In the genomic region with DNA sequence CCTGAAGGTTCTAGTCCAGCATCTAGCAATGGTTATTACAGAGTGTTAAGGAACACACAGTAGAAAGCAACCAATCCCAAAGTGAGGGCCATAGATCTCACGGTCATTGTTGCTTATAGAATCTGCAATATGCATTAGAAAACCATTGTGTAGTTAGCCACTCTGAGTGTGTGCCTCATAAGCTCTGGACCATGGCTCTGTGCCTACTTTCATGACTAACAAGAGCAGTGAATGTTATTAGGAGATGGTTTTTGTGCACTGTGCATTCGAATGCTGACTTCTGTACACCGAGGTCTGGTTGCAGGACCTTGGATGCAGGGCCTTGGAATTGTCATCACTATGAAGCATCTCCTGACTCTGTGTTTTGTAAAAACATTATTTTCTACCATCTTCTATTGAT, we compare ENCODE assay signal across 16 mouse cellular contexts.
"Had no signal": no experiment of that assay in that cellular context is flagged by ENCODE, and none has a peak within 500 bp of the region (broad histone marks: within the 10 kb centered on the region; RNA-seq: fewer than 3 reads in every experiment).

No protein-coding gene starts in this region.

- DNase-seq: retina, postnatal 1 day; right cerebral cortex, adult 18-20 months; right cerebral cortex, postnatal 14 days; right cerebral cortex, postnatal 25 days; right cerebral cortex, postnatal 4 days; spleen, adult 18-20 months; thymus, adult 18-20 months; thymus, adult 2 months; thymus, postnatal 14 days; thymus, postnatal 25 days; thymus, postnatal 36 days; thymus, postnatal 4 days had no signal

- H3K36me3 ChIP-seq: neural tube, embryonic 13.5 days; neural tube, embryonic 15.5 days; stomach, embryonic 15.5 days had no signal

- H3K27me3 ChIP-seq: neural tube, embryonic 13.5 days; neural tube, embryonic 15.5 days; stomach, embryonic 15.5 days had no signal

- H3K9me3 ChIP-seq: neural tube, embryonic 13.5 days; neural tube, embryonic 15.5 days; stomach, embryonic 15.5 days had no signal

- H3K4me2 ChIP-seq: neural tube, embryonic 13.5 days; neural tube, embryonic 15.5 days; stomach, embryonic 15.5 days had no signal

- H3K9ac ChIP-seq: neural tube, embryonic 13.5 days; neural tube, embryonic 15.5 days; stomach, embryonic 15.5 days had no signal

- H3K4me1 ChIP-seq: neural tube, embryonic 13.5 days; neural tube, embryonic 15.5 days; stomach, embryonic 15.5 days had no signal

- H3K27ac ChIP-seq: neural tube, embryonic 13.5 days; neural tube, embryonic 15.5 days; stomach, embryonic 15.5 days; stomach, postnatal 0 days had no signal

- H3K4me3 ChIP-seq: neural tube, embryonic 13.5 days; neural tube, embryonic 15.5 days; stomach, embryonic 15.5 days had no signal
